Mouse (Mus musculus): ENCODE data around the gene Nosip. TPM values are rescaled to one million over a fixed set of nuclear protein-coding genes. Genes with fewer than 3 reads are reported as not detected.
"Not testable (repeated sequence)": the region's sequence is repeated elsewhere in the genome, so short reads cannot be mapped to it uniquely, and the experiment has no call there.

The Nosip gene
- total RNA-seq, 4 experiments from 2014 or later = 57.5 to 81.7 (median 66.6) TPM

GRCm38 (mm10) chr7:45091001-45091990 lies 29.1 kb downstream of the Nosip start:
- no peak for DNase-seq

- DNase-seq = no peak
Measured at GRCm38 (mm10) chr7:45092048-45092447, 29.8 kb downstream of the Nosip start, which contains the start of gene Rcn3. Gene Rcn3, minus strand, starts transcription at chr7:45092221.

GRCm38 (mm10) chr7:45092828-45093515 lies 30.7 kb downstream of the Nosip start:
- DNase-seq = no peak

- DNase-seq = no peak
Measured at GRCm38 (mm10) chr7:45093516-45093905, 31.3 kb downstream of the Nosip start.

- DNase-seq = no peak
Measured at GRCm38 (mm10) chr7:45094121-45094520, 31.9 kb downstream of the Nosip start.

- no peak for DNase-seq
Measured at GRCm38 (mm10) chr7:45095367-45095766, 33.1 kb downstream of the Nosip start.

- DNase-seq = not testable (repeated sequence)
Measured at GRCm38 (mm10) chr7:45095965-45096364, 33.7 kb downstream of the Nosip start.

- no peak for DNase-seq
Measured at GRCm38 (mm10) chr7:45097479-45097878, 35.2 kb downstream of the Nosip start.

GRCm38 (mm10) chr7:45098541-45099240 lies 36.5 kb downstream of the Nosip start:
- DNase-seq = no peak

- no peak for DNase-seq
Measured at GRCm38 (mm10) chr7:45100046-45100445, 37.8 kb downstream of the Nosip start.

- no peak for DNase-seq
Measured at GRCm38 (mm10) chr7:45102441-45102840, 40.2 kb downstream of the Nosip start.

GRCm38 (mm10) chr7:45102940-45103585 lies 40.8 kb downstream of the Nosip start:
- DNase-seq = no peak

- peak; percentile 96 for DNase-seq
Measured at GRCm38 (mm10) chr7:45103652-45104180, 41.5 kb downstream of the Nosip start, which contains the start of gene Fcgrt. Gene Fcgrt, minus strand, starts transcription at chr7:45103851.

GRCm38 (mm10) chr7:45104941-45105340 lies 42.7 kb downstream of the Nosip start:
- no peak for DNase-seq

- DNase-seq = no peak
Measured at GRCm38 (mm10) chr7:45105491-45105890, 43.3 kb downstream of the Nosip start.

GRCm38 (mm10) chr7:45106441-45106840 lies 44.2 kb downstream of the Nosip start:
- no peak for DNase-seq

GRCm38 (mm10) chr7:45107052-45107645 lies 44.9 kb downstream of the Nosip start:
- DNase-seq = no peak

- not testable (repeated sequence) for DNase-seq
Measured at GRCm38 (mm10) chr7:45110089-45110488, 47.9 kb downstream of the Nosip start.

- no peak for DNase-seq
Measured at GRCm38 (mm10) chr7:45111940-45112339, 49.7 kb downstream of the Nosip start.

GRCm38 (mm10) chr7:45112529-45112928 lies 50.3 kb downstream of the Nosip start:
- DNase-seq = no peak

- no peak for DNase-seq
Measured at GRCm38 (mm10) chr7:45113476-45113875, 51.2 kb downstream of the Nosip start.
